Mouse (Mus musculus): ENCODE measurements around the gene Mmp9.

DNA sequence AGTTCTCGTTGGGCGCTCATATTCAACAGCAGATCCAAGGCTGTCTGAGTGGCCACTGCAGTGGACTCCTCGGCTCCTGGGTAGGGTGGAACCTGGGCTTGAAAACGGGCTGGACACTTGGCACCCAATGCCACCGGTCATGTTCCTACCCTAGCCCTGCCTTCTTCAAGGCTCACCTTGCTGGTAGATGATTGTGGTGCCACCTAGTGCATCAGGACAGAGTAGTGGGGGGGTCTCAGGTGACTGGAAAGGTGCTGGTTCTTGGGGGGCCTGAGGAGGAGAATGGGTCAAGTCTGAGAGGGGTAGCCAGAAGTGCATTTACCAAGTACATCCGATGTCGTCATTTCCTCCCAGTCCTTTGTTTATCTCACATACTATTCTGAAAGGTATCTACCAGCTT, 42.6 kb upstream of the Mmp9 start:
- no peak for TF ChIP-seq GATA1 (IDR thresholded peaks at IDR 0.05; ENCODE audit: low read length)
- no peak for TF ChIP-seq TAL1 (IDR thresholded peaks at IDR 0.05; ENCODE audit: low read length)
